Mouse (Mus musculus) activated CD4-positive, CD25-positive, alpha-beta regulatory T cell, adult 4 months (primary cell): ENCODE data around the gene Synpr. TPM values are rescaled to one million over a fixed set of nuclear protein-coding genes. Genes with fewer than 3 reads are reported as not detected.

Experiments
- ATAC-seq: one replicate; pipeline ENCODE4 v1.8.0; 2017
- polyA plus RNA-seq, 2 experiments: library from polyadenylated mRNA; unstranded; fragments of 100-300 nt; shearing (Covaris generic); gene quantifications; one replicate each; pipeline ENCODE4 v1.2.1; 2017

The Synpr gene
- polyA plus RNA-seq, 2 experiments from 2014 or later, result not detected

- no peak for ATAC-seq
These were observed 71.2 kb downstream of the Synpr start for GRCm38 (mm10) chr14:13355569-13356362.

- ATAC-seq, result no peak
These were observed 72.6 kb downstream of the Synpr start for GRCm38 (mm10) chr14:13357101-13357667.

GRCm38 (mm10) chr14:13358037-13358436 is 73.5 kb downstream of the Synpr start:
- no peak for ATAC-seq

GRCm38 (mm10) chr14:13361184-13361583 is 76.6 kb downstream of the Synpr start:
- no peak for ATAC-seq

GRCm38 (mm10) chr14:13361642-13362041 is 77.1 kb downstream of the Synpr start:
- ATAC-seq, result no peak

GRCm38 (mm10) chr14:13368309-13368708 is 83.7 kb downstream of the Synpr start:
- no peak for ATAC-seq

- ATAC-seq, result no peak
These were observed 104.5 kb downstream of the Synpr start for GRCm38 (mm10) chr14:13389081-13389480.

GRCm38 (mm10) chr14:13389954-13390353 is 105.4 kb downstream of the Synpr start:
- ATAC-seq, result no peak

- no peak for ATAC-seq
These were observed 114.8 kb downstream of the Synpr start for GRCm38 (mm10) chr14:13399226-13400020.

GRCm38 (mm10) chr14:13411636-13412035 is 127.1 kb downstream of the Synpr start:
- no peak for ATAC-seq

GRCm38 (mm10) chr14:13440723-13441122 is 156.1 kb downstream of the Synpr start:
- no peak for ATAC-seq

GRCm38 (mm10) chr14:13444908-13445307 is 160.3 kb downstream of the Synpr start:
- no peak for ATAC-seq

GRCm38 (mm10) chr14:13453461-13454204 is 169.1 kb downstream of the Synpr start:
- no peak for ATAC-seq

GRCm38 (mm10) chr14:13454991-13455390 is 170.4 kb downstream of the Synpr start:
- no peak for ATAC-seq

GRCm38 (mm10) chr14:13459333-13459732 is 174.8 kb downstream of the Synpr start:
- no peak for ATAC-seq

GRCm38 (mm10) chr14:13469211-13469610 is 184.6 kb downstream of the Synpr start:
- no peak for ATAC-seq

GRCm38 (mm10) chr14:13477821-13478220 is 193.2 kb downstream of the Synpr start:
- no peak for ATAC-seq

- ATAC-seq, result no peak
These were observed 220.8 kb downstream of the Synpr start for GRCm38 (mm10) chr14:13505355-13505754.

- ATAC-seq, result no peak
These were observed 234.1 kb downstream of the Synpr start for GRCm38 (mm10) chr14:13518608-13519139.

GRCm38 (mm10) chr14:13519239-13520011 is 234.8 kb downstream of the Synpr start:
- no peak for ATAC-seq

- ATAC-seq, result no peak
These were observed 263.2 kb downstream of the Synpr start for GRCm38 (mm10) chr14:13547746-13548145.

- no peak for ATAC-seq
These were observed 266.6 kb downstream of the Synpr start for GRCm38 (mm10) chr14:13551209-13551608.
